Mouse (Mus musculus) layer of hippocampus, adult 18-20 months (tissue): ENCODE data around the gene Timm10. TPM values are rescaled to one million over a fixed set of nuclear protein-coding genes. Genes with fewer than 3 reads are reported as not detected.
A peak's percentile ranks its signal among the peaks of the same experiment; 100 is the strongest.

ENCODE experiments used
- DNase-seq, 2 experiments: peaks; one replicate each; pipeline ENCODE4 v3.0.0; 2022; ENCODE audit warnings: low spot score in 2 of 2
- total RNA-seq, 2 experiments: library from RNA; stranded (reverse); gene quantifications; 2 replicates each; pipeline ENCODE4 v1.2.3; 2021

Timm10 gene
- total RNA-seq, 2 experiments from 2014 or later: 52.0 to 57.7 TPM

- DNase-seq: no peak
Observed at GRCm38 (mm10) chr2:84812676-84813075, 14.1 kb upstream of the Timm10 start.

- DNase-seq: peak in 1 of 2 experiments; percentile 38
Observed at GRCm38 (mm10) chr2:84819861-84820260, 6.9 kb upstream of the Timm10 start.

- DNase-seq: no peak
Observed at GRCm38 (mm10) chr2:84822552-84822951, 4.2 kb upstream of the Timm10 start, which contains the start of gene Smtnl1. Gene Smtnl1, minus strand, starts transcription at chr2:84822652.

GRCm38 (mm10) chr2:84823237-84823636, 3.6 kb upstream of the Timm10 start:
- peak in 1 of 2 experiments; percentile 37 for DNase-seq

- no peak for DNase-seq
Observed at GRCm38 (mm10) chr2:84827283-84827920, 605 bp downstream of the Timm10 start.

GRCm38 (mm10) chr2:84831666-84832391, 5.0 kb downstream of the Timm10 start:
- peak; percentile 81 to 94 for DNase-seq

GRCm38 (mm10) chr2:84837107-84837506, 10.3 kb downstream of the Timm10 start:
- DNase-seq: no peak

- no peak for DNase-seq
Observed at GRCm38 (mm10) chr2:84837817-84838592, 11.2 kb downstream of the Timm10 start.

GRCm38 (mm10) chr2:84838593-84838949, 11.8 kb downstream of the Timm10 start, which contains the start of gene Slc43a1:
Gene Slc43a1, plus strand, starts transcription at chr2:84838850.
- DNase-seq: no peak

GRCm38 (mm10) chr2:84838993-84839980, 12.5 kb downstream of the Timm10 start:
- no peak for DNase-seq

GRCm38 (mm10) chr2:84840016-84840747, 13.4 kb downstream of the Timm10 start:
- no peak for DNase-seq

- DNase-seq: no peak
Observed at GRCm38 (mm10) chr2:84840748-84841563, 14.2 kb downstream of the Timm10 start.

- no peak for DNase-seq
Observed at GRCm38 (mm10) chr2:84841905-84842304, 15.1 kb downstream of the Timm10 start.

- DNase-seq: no peak
Observed at GRCm38 (mm10) chr2:84843654-84844053, 16.9 kb downstream of the Timm10 start.

- DNase-seq: no peak
Observed at GRCm38 (mm10) chr2:84845226-84845625, 18.4 kb downstream of the Timm10 start.

GRCm38 (mm10) chr2:84850407-84851129, 23.8 kb downstream of the Timm10 start:
- DNase-seq: no peak

GRCm38 (mm10) chr2:84851130-84852040, 24.6 kb downstream of the Timm10 start:
- no peak for DNase-seq
